Mouse (Mus musculus) kidney, embryonic 16.5 days (tissue): ENCODE results near the gene Isyna1. TPM values are rescaled to one million over a fixed set of nuclear protein-coding genes. Genes with fewer than 3 reads are reported as not detected.
A peak's percentile ranks its signal among the peaks of the same experiment; 100 is the strongest.

ENCODE experiments used
- ATAC-seq: fragments of 200-750 bp; cut with Nextera tagmentation; 2 replicates; pipeline ENCODE4 v1.8.0; 2017; ENCODE audit warnings: moderate TSS enrichment; ENCODE audit not compliant: low FRiP score, low TSS enrichment
- H3K27ac ChIP-seq: fragments of 300-500 bp; sonication (generic); 2 replicates; pipeline ENCODE4 v1.5.1; 2014; ENCODE audit warnings: low read length
- H3K27me3 ChIP-seq: fragments of 300-500 bp; sonication (generic); 2 replicates; pipeline ENCODE4 v1.6.1; 2014; ENCODE audit warnings: low read length, control low read depth, mixed read lengths; ENCODE audit not compliant: insufficient read depth
- H3K36me3 ChIP-seq: fragments of 300-500 bp; sonication (generic); 2 replicates; pipeline ENCODE4 v1.6.1; 2014; ENCODE audit warnings: low read length, control low read depth, mixed read lengths; ENCODE audit not compliant: insufficient read depth
- H3K4me1 ChIP-seq: fragments of 300-500 bp; sonication (generic); 2 replicates; pipeline ENCODE4 v1.6.1; 2014; ENCODE audit warnings: low read length, control low read depth, mixed read lengths; ENCODE audit not compliant: insufficient read depth
- H3K4me2 ChIP-seq: fragments of 300-500 bp; sonication (generic); replicated peaks from 2 replicates; pipeline ENCODE4 v1.6.1; 2014; ENCODE audit warnings: low read depth, low read length
- H3K4me3 ChIP-seq: fragments of 300-500 bp; sonication (generic); 2 replicates; pipeline ENCODE4 v1.5.1; 2014; ENCODE audit warnings: mild to moderate bottlenecking, low read length
- H3K9ac ChIP-seq: fragments of 300-500 bp; sonication (generic); replicated peaks from 2 replicates; pipeline ENCODE4 v1.6.1; 2014; ENCODE audit warnings: low read length
- H3K9me3 ChIP-seq: fragments of 300-500 bp; sonication (generic); 2 replicates; pipeline ENCODE4 v1.6.1; 2016; ENCODE audit warnings: low read length, control low read depth
- WGBS: fragments of 180-500 bp; shearing (Covaris S2); extraction: QIAGEN DNeasy Blood & Tissue Kit; methylation state at CpG from one replicate; pipeline ENCODE4 v1.1.7; 2014; 5-methylcytosine and 5-hydroxymethylcytosine counted together
- polyA plus RNA-seq: library from polyadenylated mRNA; unstranded; fragments of >200 nt; fragmentation: Nextera tagmentation; extraction: Ambion mirVana; gene quantifications from 2 replicates; pipeline ENCODE4 v1.2.1, GENCODE M21; 2015

Isyna1 gene
- polyA plus RNA-seq, 1 experiment from 2014 or later = 217 TPM

- no peak overlapping the region for H3K4me3 ChIP-seq
- H3K36me3 ChIP-seq = no peaks in the 10 kb centered on the region
- 0 out of 2 replicates have a peak, but pooled peaks cover under 1% of the 10 kb centered on the region for H3K27me3 ChIP-seq
- peaks cover 20% of the 10 kb centered on the region for H3K4me1 ChIP-seq
- no peaks in the 10 kb centered on the region for H3K9me3 ChIP-seq
- H3K27ac ChIP-seq = no peak overlapping the region
- WGBS = 79% methylated on average over 8 of the region's 8 CpGs
- no peak overlapping the region; the same call in 1 of the 2 replicates for H3K9ac ChIP-seq
- ATAC-seq = no peak
- H3K4me2 ChIP-seq = no peak overlapping the region
These were observed 21.1 kb downstream of the Isyna1 start for GRCm38 (mm10) chr8:70615281-70615680.

- no peak within 1 kb of the TSS for H3K4me2 ChIP-seq
- H3K9me3 ChIP-seq = no peaks in the 10 kb centered on the region
- H3K4me1 ChIP-seq = peaks cover 15% of the 10 kb centered on the region
- H3K27ac ChIP-seq = no peak within 1 kb of the TSS
- H3K36me3 ChIP-seq = no peaks in the 10 kb centered on the region
- H3K9ac ChIP-seq = no peak within 1 kb of the TSS; the same call in 1 of the 2 replicates
- 0 out of 2 replicates have a peak, but pooled peaks cover 5% of the 10 kb centered on the region for H3K27me3 ChIP-seq
- no peak for ATAC-seq
- WGBS = 84% methylated on average over 3 of the region's 3 CpGs
- no peak within 1 kb of the TSS for H3K4me3 ChIP-seq
These were observed 21.7 kb downstream of the Isyna1 start, which contains the start of gene Lrrc25 for GRCm38 (mm10) chr8:70615894-70616293. Gene Lrrc25, plus strand, starts transcription at chr8:70616155.

GRCm38 (mm10) chr8:70616645-70617044 lies 22.5 kb downstream of the Isyna1 start:
- Histone ChIP-seq H3K4me2 (no peak overlapping the region), H3K4me3 (no peak overlapping the region), H3K9me3 (no peaks in the 10 kb centered on the region), H3K9ac (no peak overlapping the region), H3K36me3 (no peaks in the 10 kb centered on the region), H3K27me3 (0 out of 2 replicates have a peak, but pooled peaks cover 7% of the 10 kb centered on the region), H3K27ac (no peak overlapping the region), H3K4me1 (peaks cover 8% of the 10 kb centered on the region; the same call in 1 of the 2 replicates)
- WGBS = 46% methylated on average over 11 of the region's 11 CpGs
- ATAC-seq = no peak

GRCm38 (mm10) chr8:70617985-70618384 lies 23.8 kb downstream of the Isyna1 start:
- H3K27me3 ChIP-seq = 0 out of 2 replicates have a peak, but pooled peaks cover 9% of the 10 kb centered on the region
- no peak overlapping the region for H3K4me3 ChIP-seq
- H3K27ac ChIP-seq = no peak overlapping the region
- WGBS = 84% methylated on average over 11 of the region's 11 CpGs
- H3K9ac ChIP-seq = no peak overlapping the region
- H3K9me3 ChIP-seq = no peaks in the 10 kb centered on the region
- peaks cover 6% of the 10 kb centered on the region; the same call in 1 of the 2 replicates for H3K4me1 ChIP-seq
- H3K4me2 ChIP-seq = no peak overlapping the region
- H3K36me3 ChIP-seq = no peaks in the 10 kb centered on the region
- ATAC-seq = no peak

- peak; percentile 60 for ATAC-seq
- Histone ChIP-seq H3K27ac (no peak overlapping the region), H3K9me3 (no peaks in the 10 kb centered on the region), H3K4me1 (peaks cover 6% of the 10 kb centered on the region; the same call in 1 of the 2 replicates), H3K27me3 (0 out of 2 replicates have a peak, but pooled peaks cover 9% of the 10 kb centered on the region), H3K4me3 (no peak overlapping the region), H3K4me2 (no peak overlapping the region), H3K36me3 (no peaks in the 10 kb centered on the region), H3K9ac (no peak overlapping the region)
- 33% methylated on average over 9 of the region's 9 CpGs for WGBS
These were observed 24.7 kb downstream of the Isyna1 start for GRCm38 (mm10) chr8:70618888-70619334.

- 64% methylated on average over 3 of the region's 3 CpGs for WGBS
- no peak overlapping the region for H3K4me2 ChIP-seq
These were observed 28.0 kb downstream of the Isyna1 start for GRCm38 (mm10) chr8:70622220-70622619.

GRCm38 (mm10) chr8:70625104-70625503 lies 30.9 kb downstream of the Isyna1 start:
- no peak overlapping the region; the same call in 1 of the 2 replicates for H3K4me2 ChIP-seq
- no peak for ATAC-seq
- 13% methylated on average over 5 of the region's 5 CpGs for WGBS
- H3K27ac ChIP-seq = no peak overlapping the region
- H3K9me3 ChIP-seq = no peaks in the 10 kb centered on the region; the same call in 1 of the 2 replicates
- H3K36me3 ChIP-seq = no peaks in the 10 kb centered on the region
- 0 out of 2 replicates have a peak, but pooled peaks cover 9% of the 10 kb centered on the region for H3K27me3 ChIP-seq
- H3K9ac ChIP-seq = no peak overlapping the region
- H3K4me3 ChIP-seq = no peak overlapping the region
- peaks cover 12% of the 10 kb centered on the region for H3K4me1 ChIP-seq

More at GRCm38 (mm10) chr8:70622220-70622619, 28.0 kb downstream of the Isyna1 start:
- Histone ChIP-seq H3K27me3 (0 out of 2 replicates have a peak, but pooled peaks cover 9% of the 10 kb centered on the region), H3K36me3 (no peaks in the 10 kb centered on the region), H3K9me3 (no peaks in the 10 kb centered on the region; the same call in 1 of the 2 replicates), H3K9ac (no peak overlapping the region), H3K27ac (no peak overlapping the region), H3K4me3 (no peak overlapping the region), H3K4me1 (peaks cover 11% of the 10 kb centered on the region; the same call in 1 of the 2 replicates)
- no peak for ATAC-seq

GRCm38 (mm10) chr8:70627041-70627440 lies 32.9 kb downstream of the Isyna1 start:
- H3K9me3 ChIP-seq = no peaks in the 10 kb centered on the region; the same call in 1 of the 2 replicates
- H3K4me3 ChIP-seq = no peak overlapping the region
- no peak overlapping the region for H3K9ac ChIP-seq
- no peaks in the 10 kb centered on the region for H3K36me3 ChIP-seq
- no peak overlapping the region for H3K4me2 ChIP-seq
- 84% methylated on average over 5 of the region's 5 CpGs for WGBS
- H3K27me3 ChIP-seq = no peaks in the 10 kb centered on the region
- no peak overlapping the region for H3K27ac ChIP-seq
- no peak for ATAC-seq
- H3K4me1 ChIP-seq = peaks cover 31% of the 10 kb centered on the region

- H3K27ac ChIP-seq = peak overlapping the region; percentile 34; the same call in 1 of the 2 replicates
- no peaks in the 10 kb centered on the region for H3K36me3 ChIP-seq
- H3K27me3 ChIP-seq = no peaks in the 10 kb centered on the region
- peaks cover 38% of the 10 kb centered on the region for H3K4me1 ChIP-seq
- H3K9ac ChIP-seq = peak overlapping the region; percentile 72
- 56% methylated on average over 7 of the region's 7 CpGs for WGBS
- H3K4me2 ChIP-seq = peak overlapping the region; percentile 70
- no peak for ATAC-seq
- H3K4me3 ChIP-seq = peak overlapping the region; percentile 60
- no peaks in the 10 kb centered on the region; the same call in 1 of the 2 replicates for H3K9me3 ChIP-seq
These were observed 34.9 kb downstream of the Isyna1 start for GRCm38 (mm10) chr8:70628986-70629490.
